Mouse (Mus musculus) liver, embryonic 14.5 days (tissue): ENCODE data around the gene Tarbp1.

ENCODE experiments used
- CTCF ChIP-seq: IDR thresholded peaks from 2 replicates; pipeline ENCODE4 v1.5.1; 2016; ENCODE audit warnings: antibody characterized with exemption, low read depth, control low read depth
- EP300 ChIP-seq: IDR thresholded peaks from 2 replicates; pipeline ENCODE4 v1.6.1; 2016; ENCODE audit warnings: antibody characterized with exemption, low read depth

- no peak for TF ChIP-seq CTCF
- no peak for TF ChIP-seq EP300
These were observed 35.9 kb downstream of the Tarbp1 start for GRCm38 (mm10) chr8:126438937-126439336.
